Mouse (Mus musculus): ENCODE measurements around the gene Sgk1.

The Sgk1 gene

DNA sequence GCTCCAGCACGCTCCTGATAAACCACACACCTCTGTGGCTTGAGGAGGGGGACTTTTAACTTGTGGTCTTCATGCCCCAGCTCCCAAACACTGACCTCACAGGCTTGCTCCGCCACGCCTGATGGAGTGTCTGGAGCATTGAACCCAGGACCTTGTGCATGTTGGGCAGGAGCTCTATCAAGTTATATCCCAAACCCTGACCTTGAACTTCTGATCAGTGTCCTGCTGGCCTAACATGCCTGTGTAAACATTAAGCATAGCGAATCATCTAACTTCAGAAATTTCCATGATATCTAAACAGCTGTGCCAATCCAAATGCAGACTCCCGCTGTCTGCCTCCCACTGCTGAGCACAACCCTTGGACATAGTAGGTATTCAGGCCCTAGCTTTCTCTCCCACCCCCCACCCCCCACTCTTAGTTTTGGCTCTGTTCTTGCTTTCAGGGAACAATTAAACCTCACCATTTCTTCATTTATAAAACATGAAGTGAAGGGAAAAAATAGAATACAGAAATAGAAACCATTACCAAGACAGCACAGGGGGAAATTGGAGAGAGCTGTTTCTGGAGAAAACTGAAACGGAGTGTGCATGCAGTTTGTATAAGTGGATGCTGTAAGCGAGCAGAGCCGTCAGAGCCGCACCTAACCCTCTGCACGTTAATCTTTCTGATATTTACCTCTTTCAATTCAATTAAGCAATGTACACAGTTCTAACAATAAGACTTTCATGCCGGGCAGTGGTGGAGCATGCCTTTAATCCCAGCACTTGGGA is 34.5 kb downstream of the Sgk1 start:
- peak in 1 of 2 experiments; percentile 52 for DNase-seq (ENCODE audit: low spot score in 2 of 2)

GRCm38 (mm10) chr10:21918016-21918749 is 36.2 kb downstream of the Sgk1 start:
- DNase-seq (ENCODE audit: low spot score in 2 of 2) = no peak

DNA sequence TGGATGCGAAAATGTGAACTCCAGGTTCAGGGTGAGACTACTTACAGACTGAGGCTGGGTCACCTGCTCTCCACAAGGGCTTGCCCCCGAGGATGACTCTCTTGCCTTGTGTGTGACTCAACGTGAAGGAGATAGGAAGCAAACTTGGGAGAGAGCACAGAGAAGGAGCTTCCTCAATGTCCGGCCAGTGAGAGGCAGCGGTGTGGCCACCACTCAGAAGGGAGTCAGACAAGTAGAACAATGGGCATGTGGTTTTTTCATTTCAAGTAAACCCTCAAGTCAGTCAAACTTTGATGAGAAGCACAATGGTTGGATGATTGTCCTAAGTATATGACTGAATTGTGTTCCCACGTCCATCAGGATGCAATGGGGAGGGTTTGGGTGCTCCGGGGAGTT is 36.8 kb downstream of the Sgk1 start:
- DNase-seq (ENCODE audit: low spot score in 2 of 2) = no peak

GRCm38 (mm10) chr10:21920611-21921010 is 38.6 kb downstream of the Sgk1 start:
- no peak for DNase-seq (ENCODE audit: low spot score in 2 of 2)

DNA sequence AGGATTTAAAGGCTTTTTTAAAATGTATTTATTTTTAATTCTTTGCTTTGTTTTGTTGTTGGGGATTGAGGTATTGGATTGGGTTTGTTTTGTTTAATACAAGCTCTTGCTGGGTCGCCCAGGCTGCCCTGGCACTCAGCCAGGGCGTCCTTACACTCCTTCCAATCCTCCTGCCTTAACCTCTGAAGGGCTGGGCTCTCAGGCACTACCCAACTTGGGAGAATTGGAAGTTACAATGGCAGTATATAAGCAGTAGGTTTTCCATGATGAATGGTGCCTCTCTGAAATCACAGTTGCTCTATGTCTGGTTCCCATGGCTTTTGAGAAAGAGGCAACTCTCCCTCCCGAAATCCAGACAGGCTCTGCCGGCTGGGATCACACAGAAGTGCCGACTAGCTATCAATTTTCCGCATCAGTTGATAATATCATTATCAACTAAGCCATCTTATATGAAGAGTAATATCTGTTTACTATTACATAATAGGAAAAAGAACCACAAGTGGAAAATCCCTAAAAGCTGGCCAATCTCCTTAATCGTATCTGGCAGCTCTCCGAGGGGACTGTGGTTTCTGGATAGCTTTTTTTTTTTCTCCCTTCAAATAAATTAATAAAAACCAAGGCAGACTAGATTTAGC is 40.8 kb downstream of the Sgk1 start:
- DNase-seq (ENCODE audit: low spot score in 2 of 2) = no peak

- DNase-seq (ENCODE audit: low spot score in 2 of 2) = peak; percentile 49 to 62
Measured at GRCm38 (mm10) chr10:21923495-21923952, 41.5 kb downstream of the Sgk1 start.

DNA sequence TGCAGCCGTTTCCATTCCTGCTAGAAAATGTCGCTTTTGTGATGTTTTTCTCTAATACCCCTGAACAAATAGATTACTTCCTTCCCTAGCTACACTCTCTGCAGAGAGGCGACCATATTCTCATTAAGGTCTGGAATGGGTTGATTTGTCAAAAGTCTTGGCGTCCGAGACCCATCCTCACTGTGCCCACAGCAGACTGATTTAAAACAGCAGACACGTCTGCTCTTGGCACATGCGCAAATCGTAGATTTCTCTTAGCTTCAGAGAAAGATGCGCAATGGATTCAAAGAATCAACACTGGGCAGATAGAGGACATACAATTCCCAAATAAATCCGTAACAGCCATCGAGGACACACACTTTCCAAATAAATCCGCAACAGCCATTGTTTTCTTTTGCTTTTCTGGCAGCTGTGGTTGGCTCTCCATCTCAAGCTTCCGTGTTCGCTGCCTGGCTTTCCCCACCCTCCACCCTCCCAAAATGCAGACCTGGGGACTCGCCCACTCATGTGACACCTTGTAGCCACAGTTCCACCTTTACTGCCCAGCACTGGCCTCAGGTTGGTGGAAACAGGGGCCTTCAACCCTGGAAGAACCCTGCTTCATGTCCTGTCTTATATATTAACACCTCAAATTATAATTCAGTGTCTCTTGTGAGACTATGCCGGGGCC is 42.2 kb downstream of the Sgk1 start:
- DNase-seq (ENCODE audit: low spot score in 2 of 2) = peak; percentile 37 to 60

DNA sequence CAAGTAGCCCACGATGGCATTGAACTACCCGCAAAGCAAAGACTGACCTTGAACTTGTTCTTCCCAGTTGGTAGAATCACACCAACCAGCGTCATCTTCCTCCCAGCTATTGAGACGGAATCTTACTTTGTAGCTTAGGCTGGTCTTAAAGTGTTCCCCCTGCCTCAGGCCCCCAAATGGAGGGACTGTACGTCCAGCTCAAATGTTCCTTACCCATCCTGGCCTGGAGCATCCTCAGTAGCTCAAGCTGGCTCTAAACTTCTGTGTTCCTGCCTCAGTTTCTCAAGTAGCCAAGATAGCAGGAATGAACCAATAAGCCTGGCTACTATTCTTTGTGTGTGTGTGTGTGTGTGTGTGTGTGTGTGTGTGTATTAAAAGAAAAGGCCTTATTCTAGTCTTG is 45.0 kb downstream of the Sgk1 start:
- DNase-seq (ENCODE audit: low spot score in 2 of 2) = no peak

DNA sequence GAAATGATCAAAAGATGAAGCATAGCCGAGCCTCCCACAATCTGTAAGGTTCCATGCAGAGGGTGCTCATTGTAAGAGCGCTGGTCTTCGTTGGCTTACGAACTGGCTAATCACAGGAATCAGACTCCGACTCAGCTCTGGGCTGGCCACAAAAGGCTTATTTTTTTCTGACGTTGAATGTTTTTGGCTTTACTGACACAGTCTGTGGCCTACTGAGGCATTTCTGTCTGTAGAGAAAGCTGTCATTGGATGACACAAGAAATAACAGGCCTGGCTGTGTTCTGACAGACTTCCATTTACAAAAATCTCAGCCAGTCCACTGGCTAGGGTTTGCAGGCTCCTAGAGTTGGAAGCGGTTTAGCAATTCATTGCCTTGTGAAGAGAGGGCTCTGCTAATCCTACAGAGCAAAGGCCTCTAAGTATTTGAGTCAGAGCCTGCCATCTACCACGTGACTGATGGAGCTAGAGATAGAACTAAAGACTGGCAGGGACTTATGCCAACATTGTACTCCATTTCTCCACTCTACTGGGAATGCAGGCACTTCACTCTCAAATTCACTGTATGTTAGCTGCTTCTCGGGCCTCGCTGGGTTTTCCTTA is 48.9 kb downstream of the Sgk1 start:
- DNase-seq (ENCODE audit: low spot score in 2 of 2) = no peak

- no peak for DNase-seq (ENCODE audit: low spot score in 2 of 2)
Measured at GRCm38 (mm10) chr10:21932791-21933190, 50.8 kb downstream of the Sgk1 start.

DNA sequence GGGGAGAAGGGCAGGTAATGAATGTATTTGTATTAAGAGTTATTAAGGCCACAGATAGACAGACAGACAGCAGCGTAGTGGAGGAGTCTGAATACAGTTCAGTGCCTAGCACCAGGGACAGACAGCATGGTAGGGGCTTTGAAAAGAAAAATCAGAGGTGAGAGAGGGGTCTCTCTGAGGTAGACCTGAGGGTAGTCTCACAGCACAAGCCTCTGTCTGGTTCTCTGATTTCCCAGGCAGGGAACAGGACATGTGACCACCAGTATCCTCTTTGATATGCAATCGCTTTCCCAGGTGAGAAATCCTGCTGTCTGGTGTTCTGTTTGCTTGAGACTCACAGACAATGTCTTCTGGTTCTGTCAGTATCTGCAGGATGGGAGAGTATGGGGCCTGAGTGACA is 52.8 kb downstream of the Sgk1 start:
- no peak for DNase-seq (ENCODE audit: low spot score in 2 of 2)

- no peak for DNase-seq (ENCODE audit: low spot score in 2 of 2)
Measured at GRCm38 (mm10) chr10:21936513-21937221, 54.7 kb downstream of the Sgk1 start.

- DNase-seq (ENCODE audit: low spot score in 2 of 2) = no peak
Measured at GRCm38 (mm10) chr10:21937222-21937605, 55.2 kb downstream of the Sgk1 start.

- no peak for DNase-seq (ENCODE audit: low spot score in 2 of 2)
Measured at GRCm38 (mm10) chr10:21938166-21938565, 56.2 kb downstream of the Sgk1 start.

- DNase-seq (ENCODE audit: low spot score in 2 of 2) = no peak
Measured at GRCm38 (mm10) chr10:21941235-21941634, 59.3 kb downstream of the Sgk1 start.

DNA sequence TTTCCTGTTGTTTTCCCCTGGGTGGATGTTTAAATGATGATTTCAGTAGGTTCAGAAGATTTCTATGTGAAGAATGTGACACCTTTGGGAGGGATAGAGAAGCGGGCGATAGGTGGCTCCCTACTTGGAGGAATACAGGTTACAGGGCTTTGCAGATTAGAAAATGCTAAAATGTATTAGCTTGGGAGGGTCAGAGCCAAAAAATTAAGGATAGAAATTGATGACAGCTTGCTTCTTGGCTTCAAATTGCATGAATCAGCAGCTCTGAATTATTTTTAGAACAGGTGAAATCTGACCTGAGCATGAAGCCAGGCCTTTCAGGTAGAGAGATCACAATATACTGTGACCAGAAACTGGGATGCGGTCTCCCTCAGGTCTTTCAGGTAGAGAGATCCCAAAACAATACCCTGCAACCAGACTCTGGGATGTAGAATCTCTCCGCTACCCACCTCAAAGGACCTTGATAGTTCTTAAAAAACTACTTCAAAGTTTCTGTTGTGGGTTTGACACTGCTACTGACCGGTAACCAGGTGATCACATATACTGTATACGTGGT is 61.2 kb downstream of the Sgk1 start:
- no peak for DNase-seq (ENCODE audit: low spot score in 2 of 2)

DNA sequence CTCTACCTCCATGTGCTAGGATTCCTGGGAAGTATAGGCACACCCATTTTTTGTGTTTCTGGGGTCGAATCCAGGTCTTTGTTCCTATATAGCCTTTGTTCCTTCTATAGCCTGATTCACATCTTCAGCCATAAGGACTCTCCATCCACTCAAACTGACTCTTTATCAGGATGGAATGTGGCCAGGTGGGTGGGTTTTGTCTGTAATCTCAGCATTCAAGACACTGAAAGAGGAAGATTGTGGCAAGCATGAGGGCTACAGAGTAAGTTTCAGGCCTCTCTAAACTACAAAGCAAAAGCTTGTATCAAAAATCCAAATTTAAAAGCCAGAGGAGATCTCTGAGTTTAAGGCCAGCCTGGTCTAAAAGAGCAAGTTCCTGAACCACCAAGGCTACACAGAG is 63.2 kb downstream of the Sgk1 start:
- no peak for DNase-seq (ENCODE audit: low spot score in 2 of 2)

- no peak for DNase-seq (ENCODE audit: low spot score in 2 of 2)
Measured at GRCm38 (mm10) chr10:21946751-21947351, 64.9 kb downstream of the Sgk1 start.

DNA sequence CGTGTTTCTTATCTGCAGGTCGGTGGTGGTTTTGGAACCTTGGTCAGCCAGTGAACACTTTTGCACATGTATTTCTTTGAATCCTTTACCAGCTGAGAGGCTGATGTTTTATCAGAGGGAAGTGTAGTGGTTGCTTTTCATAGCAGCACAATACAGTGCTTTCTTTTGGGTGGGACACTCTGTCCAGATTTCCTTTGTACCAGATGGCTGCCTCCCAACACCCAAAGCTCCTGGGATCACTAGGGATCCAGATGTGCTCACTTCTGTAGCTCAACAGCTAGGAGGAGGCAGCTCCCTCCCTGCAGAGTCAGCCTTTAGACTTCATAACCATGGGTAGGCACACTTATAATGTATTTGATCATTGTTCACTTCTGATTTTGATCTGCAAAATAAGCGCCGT is 70.5 kb downstream of the Sgk1 start:
- no peak for DNase-seq (ENCODE audit: low spot score in 2 of 2)

- DNase-seq (ENCODE audit: low spot score in 2 of 2) = no peak
Measured at GRCm38 (mm10) chr10:21961111-21961510, 79.1 kb downstream of the Sgk1 start.

All from frontal cortex, postnatal 36 days (tissue).